Mouse (Mus musculus) kidney, embryonic 14.5 days (tissue): ENCODE data around the gene Flnb. TPM values are rescaled to one million over a fixed set of nuclear protein-coding genes. Genes with fewer than 3 reads are reported as not detected.

Source experiments
- ATAC-seq: fragments of 200-750 bp; cut with Nextera tagmentation; 2 replicates; pipeline ENCODE4 v1.8.0; 2017; ENCODE audit warnings: moderate number of reproducible peaks, mild to moderate bottlenecking, moderate TSS enrichment, moderate library complexity; ENCODE audit not compliant: low FRiP score, low TSS enrichment
- H3K27ac ChIP-seq: fragments of 300-500 bp; sonication (generic); 2 replicates; pipeline ENCODE4 v1.5.1; 2014; ENCODE audit warnings: low read depth, mild to moderate bottlenecking, low read length, moderate library complexity, mixed read lengths
- H3K27me3 ChIP-seq: fragments of 300-500 bp; sonication (generic); 2 replicates; pipeline ENCODE4 v1.6.1; 2014; ENCODE audit warnings: mild to moderate bottlenecking, low read length; ENCODE audit not compliant: control insufficient read depth, insufficient read depth
- H3K36me3 ChIP-seq: fragments of 300-500 bp; sonication (generic); 2 replicates; pipeline ENCODE4 v1.6.1; 2014; ENCODE audit warnings: low read length, mixed read lengths; ENCODE audit not compliant: control insufficient read depth, insufficient read depth
- H3K4me1 ChIP-seq: fragments of 300-500 bp; sonication (generic); 2 replicates; pipeline ENCODE4 v1.6.1; 2014; ENCODE audit warnings: low read length, mixed read lengths; ENCODE audit not compliant: control insufficient read depth, insufficient read depth
- H3K4me2 ChIP-seq: fragments of 300-500 bp; sonication (generic); replicated peaks from 2 replicates; pipeline ENCODE4 v1.6.1; 2014; ENCODE audit warnings: low read depth, mild to moderate bottlenecking, low read length
- H3K4me3 ChIP-seq: fragments of 300-500 bp; sonication (generic); 2 replicates; pipeline ENCODE4 v1.5.1; 2014; ENCODE audit warnings: mild to moderate bottlenecking, low read length
- H3K9ac ChIP-seq: fragments of 300-500 bp; sonication (generic); 2 replicates; pipeline ENCODE4 v1.6.1; 2014; ENCODE audit warnings: low read depth, mild to moderate bottlenecking, low read length, moderate library complexity
- H3K9me3 ChIP-seq: fragments of 300-500 bp; sonication (generic); 2 replicates; pipeline ENCODE4 v1.6.1; 2016; ENCODE audit warnings: low read length; ENCODE audit not compliant: control insufficient read depth
- WGBS: fragments of 180-500 bp; shearing (Covaris S2); extraction: QIAGEN DNeasy Blood & Tissue Kit; methylation state at CpG from one replicate; pipeline ENCODE4 v1.1.7; 2014; 5-methylcytosine and 5-hydroxymethylcytosine counted together
- polyA plus RNA-seq: library from polyadenylated mRNA; unstranded; fragments of >200 nt; fragmentation: Nextera tagmentation; extraction: Ambion mirVana; gene quantifications from 2 replicates; pipeline ENCODE4 v1.2.1, GENCODE M21; 2014

Gene Flnb
- polyA plus RNA-seq: 12.7 and 25.7 TPM in 2 replicates

GRCm38 (mm10) chr14:7817770-7818462 lies at the start of gene Flnb:
Gene Flnb, plus strand, starts transcription at chr14:7817957.
- WGBS: under 1% methylated on average over 49 of the region's 49 CpGs
- H3K27ac ChIP-seq: peak within 1 kb of the TSS; percentile 45
- no peaks in the 10 kb centered on the region for H3K27me3 ChIP-seq
- H3K4me1 ChIP-seq: peaks cover 12% of the 10 kb centered on the region; the same call in 1 of the 2 replicates
- peak within 1 kb of the TSS; percentile 77 for H3K4me3 ChIP-seq
- H3K4me2 ChIP-seq: peak within 1 kb of the TSS; percentile 85
- H3K9me3 ChIP-seq: no peaks in the 10 kb centered on the region
- no peaks in the 10 kb centered on the region for H3K36me3 ChIP-seq
- peak within 1 kb of the TSS; percentile 68 for H3K9ac ChIP-seq
- ATAC-seq: peak; percentile 98

GRCm38 (mm10) chr14:7773714-7774389 lies 43.9 kb upstream of the Flnb start:
- H3K9ac ChIP-seq: peak overlapping the region; percentile 55; the same call in 1 of the 2 replicates
- 37% methylated on average over 24 of the region's 24 CpGs for WGBS
- no peak overlapping the region for H3K27ac ChIP-seq
- H3K4me1 ChIP-seq: no peaks in the 10 kb centered on the region
- H3K27me3 ChIP-seq: no peaks in the 10 kb centered on the region
- H3K4me3 ChIP-seq: peak overlapping the region; percentile 43
- peak overlapping the region; percentile 50 for H3K4me2 ChIP-seq
- no peaks in the 10 kb centered on the region for H3K9me3 ChIP-seq
- no peaks in the 10 kb centered on the region for H3K36me3 ChIP-seq
- ATAC-seq: peak; percentile 72; the same call in 1 of the 2 replicates

DNA sequence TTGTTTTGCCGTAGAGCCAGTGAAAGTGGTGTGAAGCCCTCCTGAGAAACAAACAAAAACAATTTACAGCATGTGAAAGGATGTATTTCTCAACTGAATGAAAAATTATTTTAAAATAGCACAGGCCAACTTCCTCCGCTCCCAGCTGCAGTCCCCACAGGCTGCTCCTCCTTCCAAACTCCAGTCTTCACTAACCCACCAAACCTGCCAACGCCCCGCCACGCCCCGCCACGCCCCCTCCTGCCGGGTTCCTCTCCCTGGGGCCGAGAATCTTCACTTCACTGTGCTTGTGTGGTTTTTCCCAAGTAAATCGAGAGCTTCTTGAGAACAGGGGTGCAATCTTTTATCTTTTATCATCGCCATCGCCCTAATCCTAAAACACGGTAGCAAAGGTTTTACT lies 31.7 kb upstream of the Flnb start:
- H3K9ac ChIP-seq: no peak overlapping the region
- no peak overlapping the region for H3K4me3 ChIP-seq
- H3K36me3 ChIP-seq: no peaks in the 10 kb centered on the region
- 31% methylated on average over 13 of the region's 13 CpGs for WGBS
- no peak overlapping the region for H3K4me2 ChIP-seq
- no peaks in the 10 kb centered on the region for H3K27me3 ChIP-seq
- no peaks in the 10 kb centered on the region for H3K9me3 ChIP-seq
- ATAC-seq: no peak
- H3K4me1 ChIP-seq: peaks cover 1% of the 10 kb centered on the region; the same call in 1 of the 2 replicates
- no peak overlapping the region for H3K27ac ChIP-seq

- Histone ChIP-seq H3K4me3 (no peak overlapping the region), H3K9me3 (no peaks in the 10 kb centered on the region), H3K36me3 (no peaks in the 10 kb centered on the region), H3K27ac (no peak overlapping the region), H3K9ac (no peak overlapping the region), H3K4me2 (no peak overlapping the region), H3K4me1 (peaks cover 6% of the 10 kb centered on the region; the same call in 1 of the 2 replicates), H3K27me3 (no peaks in the 10 kb centered on the region)
- ATAC-seq: no peak
- 83% methylated on average over 7 of the region's 7 CpGs for WGBS
Observed at GRCm38 (mm10) chr14:7789266-7790030, 28.3 kb upstream of the Flnb start.

- H3K27me3 ChIP-seq: no peaks in the 10 kb centered on the region
- no peak overlapping the region for H3K27ac ChIP-seq
- no peaks in the 10 kb centered on the region for H3K9me3 ChIP-seq
- WGBS: 12% methylated on average over 19 of the region's 19 CpGs
- H3K4me3 ChIP-seq: peak overlapping the region; percentile 40
- no peak overlapping the region for H3K9ac ChIP-seq
- ATAC-seq: 0 out of 2 replicates have a peak, but pooled peaks have one; percentile 11
- H3K4me2 ChIP-seq: peak overlapping the region; percentile 81
- no peaks in the 10 kb centered on the region for H3K36me3 ChIP-seq
- H3K4me1 ChIP-seq: peaks cover 6% of the 10 kb centered on the region; the same call in 1 of the 2 replicates
Observed at GRCm38 (mm10) chr14:7791061-7791531, 26.7 kb upstream of the Flnb start.

GRCm38 (mm10) chr14:7791532-7792159 lies 26.1 kb upstream of the Flnb start, which contains the start of gene Gm26661:
Gene Gm26661, plus strand, starts transcription at chr14:7791587.
- H3K27ac ChIP-seq: no peak within 1 kb of the TSS
- H3K4me1 ChIP-seq: peaks cover 6% of the 10 kb centered on the region; the same call in 1 of the 2 replicates
- H3K27me3 ChIP-seq: no peaks in the 10 kb centered on the region
- peak within 1 kb of the TSS; percentile 40 for H3K4me3 ChIP-seq
- ATAC-seq: peak; percentile 93
- WGBS: under 1% methylated on average over 30 of the region's 30 CpGs
- no peaks in the 10 kb centered on the region for H3K9me3 ChIP-seq
- H3K4me2 ChIP-seq: peak within 1 kb of the TSS; percentile 81
- H3K36me3 ChIP-seq: no peaks in the 10 kb centered on the region
- H3K9ac ChIP-seq: no peak within 1 kb of the TSS

- Histone ChIP-seq H3K9ac (no peak overlapping the region), H3K4me3 (no peak overlapping the region), H3K27ac (no peak overlapping the region), H3K4me1 (peaks cover 5% of the 10 kb centered on the region; the same call in 1 of the 2 replicates), H3K4me2 (no peak overlapping the region), H3K36me3 (no peaks in the 10 kb centered on the region), H3K27me3 (no peaks in the 10 kb centered on the region), H3K9me3 (no peaks in the 10 kb centered on the region)
- ATAC-seq: no peak
- 87% methylated on average over 4 of the region's 4 CpGs for WGBS
Observed at GRCm38 (mm10) chr14:7795961-7796360, 21.8 kb upstream of the Flnb start.

DNA sequence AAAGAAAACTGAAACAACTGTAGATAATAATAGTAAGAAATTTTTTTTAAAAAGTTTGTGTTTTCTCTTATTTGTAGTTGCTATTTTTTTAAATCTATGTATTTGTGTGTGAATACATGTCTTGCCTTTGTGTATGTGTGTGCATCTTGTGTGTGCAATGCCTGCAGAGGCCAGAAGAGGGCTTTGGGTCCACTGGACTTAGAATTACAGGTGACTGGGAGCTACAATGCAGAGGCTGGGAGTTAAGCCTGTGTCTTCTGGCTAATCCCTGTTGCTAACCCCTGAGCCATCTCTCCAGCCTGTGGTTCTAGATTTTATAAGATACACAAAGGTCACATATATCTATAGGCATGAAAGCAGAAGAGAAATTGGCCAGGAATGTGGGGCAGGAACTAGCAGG lies 17.1 kb upstream of the Flnb start:
- no peak overlapping the region for H3K4me3 ChIP-seq
- H3K9ac ChIP-seq: no peak overlapping the region
- H3K4me2 ChIP-seq: no peak overlapping the region
- no peaks in the 10 kb centered on the region for H3K9me3 ChIP-seq
- no peaks in the 10 kb centered on the region for H3K4me1 ChIP-seq
- no peaks in the 10 kb centered on the region for H3K36me3 ChIP-seq
- ATAC-seq: no peak
- H3K27ac ChIP-seq: no peak overlapping the region
- no peaks in the 10 kb centered on the region for H3K27me3 ChIP-seq
